Mouse (Mus musculus) natural killer cell, adult 2 months (primary cell): ENCODE data around the gene Traf3.

Experiments
- DNase-seq, 2 experiments: peaks; one replicate each; pipeline ENCODE4 v3.0.0; 2022; ENCODE audit warnings: low spot score in 2 of 2

Traf3 gene

DNA sequence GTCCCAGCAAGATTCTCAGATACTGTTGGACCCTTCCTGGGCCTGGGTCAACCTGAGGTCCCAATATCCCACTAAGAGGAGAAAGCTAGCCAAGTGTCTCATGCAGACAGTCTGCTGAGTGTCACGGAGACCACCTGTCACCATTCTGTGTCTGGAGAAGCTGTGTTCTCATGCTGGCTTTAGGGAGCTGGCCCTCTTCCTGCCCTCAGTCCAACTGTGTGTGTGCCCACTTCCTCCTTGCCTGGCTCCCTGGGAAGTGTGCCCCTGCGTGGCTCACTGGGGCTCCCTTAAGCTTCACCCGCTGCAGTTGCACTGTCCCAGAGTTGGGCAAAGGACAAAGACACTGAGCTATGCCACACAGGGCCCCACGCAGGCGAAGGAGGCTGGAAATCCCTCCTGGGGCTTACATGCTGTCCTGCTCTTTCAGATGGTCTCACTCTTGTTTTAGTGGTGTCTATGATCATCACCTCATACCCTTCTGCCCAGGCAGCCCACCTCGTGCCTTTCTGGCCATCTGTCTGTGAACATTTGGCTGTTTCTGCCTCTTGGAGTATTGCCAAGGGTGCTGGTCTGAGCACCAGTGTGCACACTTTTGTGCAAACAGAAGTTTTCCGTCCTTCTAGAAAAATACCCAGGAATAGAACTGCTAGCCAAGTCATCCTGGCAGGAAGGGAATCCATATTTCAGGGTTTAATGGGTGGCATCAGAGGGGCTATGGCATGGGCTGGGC lies 13.0 kb upstream of the Traf3 start:
- no peak for DNase-seq

DNA sequence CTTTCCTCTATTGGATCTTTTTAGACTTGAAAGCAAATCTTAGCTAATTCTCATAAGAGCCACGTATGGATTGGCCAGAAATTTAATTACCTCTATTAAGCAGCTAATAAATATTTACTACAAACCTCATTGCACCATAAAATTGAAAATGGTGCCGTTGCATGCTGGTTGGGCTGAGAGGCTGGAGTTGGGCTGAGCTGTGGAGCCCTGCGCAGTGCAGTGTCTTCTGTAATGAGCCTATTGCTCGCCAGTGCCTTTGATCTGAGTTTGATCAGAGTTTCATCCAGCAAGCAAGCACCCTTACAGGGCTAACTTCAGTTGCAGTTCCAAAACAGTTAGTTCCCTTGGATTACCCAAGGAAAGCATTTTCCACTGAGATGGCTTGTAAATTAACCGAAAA lies 12.2 kb upstream of the Traf3 start:
- DNase-seq: no peak

DNA sequence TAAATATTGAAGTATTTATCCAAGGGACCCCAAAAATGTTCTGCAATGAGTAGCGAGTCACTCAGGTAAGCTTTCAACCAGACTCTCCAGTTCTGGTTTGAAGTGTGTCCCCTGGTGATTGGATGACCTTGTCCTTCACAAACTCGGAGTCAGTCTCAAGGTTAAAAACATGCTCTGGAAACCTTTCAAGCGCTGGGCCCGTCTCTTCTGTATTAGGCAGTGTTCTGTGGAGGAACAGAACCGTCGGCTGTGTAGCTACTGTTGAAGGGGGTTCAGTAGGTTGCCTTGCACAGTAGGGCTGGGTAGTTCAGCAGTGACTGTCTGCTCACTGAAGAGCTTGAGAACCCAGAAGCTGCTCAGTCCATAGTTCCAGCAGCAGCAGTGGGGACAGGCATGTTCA lies 11.5 kb upstream of the Traf3 start:
- DNase-seq: no peak

DNA sequence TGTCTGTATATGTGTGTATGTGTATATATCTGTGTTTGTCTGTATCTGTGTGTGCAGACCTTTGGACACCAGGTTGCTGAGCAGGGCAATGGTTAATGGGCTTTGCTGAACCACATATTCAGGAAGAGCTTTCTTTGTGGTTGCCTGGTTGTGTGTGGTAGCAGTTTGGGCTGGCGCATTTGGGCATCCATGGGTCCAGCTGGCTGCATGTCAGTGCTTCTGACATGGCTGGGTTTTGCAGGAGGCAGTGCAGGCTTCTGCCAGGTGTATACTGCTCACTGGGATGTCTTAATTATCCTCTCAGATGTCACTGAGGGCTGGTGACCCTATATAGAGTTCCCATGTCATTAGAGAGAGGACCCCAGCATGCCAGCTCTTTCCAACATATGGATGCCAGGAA lies 10.4 kb upstream of the Traf3 start:
- DNase-seq: no peak

DNA sequence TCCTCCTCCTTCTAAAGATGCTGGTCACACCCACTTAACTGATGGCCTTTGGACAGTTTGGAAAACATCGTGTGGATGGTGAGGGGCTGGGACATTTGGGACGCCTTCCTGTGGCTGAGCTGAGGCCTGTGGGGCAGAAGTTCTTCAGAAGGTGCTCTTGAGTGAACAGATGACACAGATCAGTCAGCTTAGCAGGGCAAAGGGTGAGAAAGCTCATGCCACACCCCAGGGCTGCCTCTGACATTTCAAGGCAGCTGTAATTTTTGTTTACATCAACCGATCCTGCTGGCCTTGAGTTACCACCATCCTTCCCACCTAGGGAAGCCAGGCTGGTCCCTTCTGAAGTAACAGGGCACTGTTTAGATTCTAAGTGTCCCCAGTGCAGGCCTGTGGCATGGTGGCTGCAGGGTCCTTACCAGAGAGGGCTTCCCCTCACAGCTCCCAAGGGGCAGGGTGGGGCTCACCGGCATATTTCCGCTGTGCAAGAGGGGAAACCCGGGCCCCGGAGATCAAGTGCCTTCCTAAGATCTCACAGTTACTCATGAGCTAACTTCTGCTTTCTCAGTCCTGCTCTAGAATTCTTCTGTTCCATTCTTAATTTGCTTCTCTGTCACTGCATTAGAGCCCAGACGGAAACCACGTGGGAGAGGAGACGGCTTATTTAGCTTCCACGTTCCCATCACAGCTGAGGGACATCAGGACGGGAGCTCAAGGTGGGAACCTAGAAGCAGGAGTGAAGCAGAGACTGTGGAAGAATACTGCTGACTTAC lies 6.3 kb upstream of the Traf3 start:
- DNase-seq: peak; percentile 90 to 97

DNA sequence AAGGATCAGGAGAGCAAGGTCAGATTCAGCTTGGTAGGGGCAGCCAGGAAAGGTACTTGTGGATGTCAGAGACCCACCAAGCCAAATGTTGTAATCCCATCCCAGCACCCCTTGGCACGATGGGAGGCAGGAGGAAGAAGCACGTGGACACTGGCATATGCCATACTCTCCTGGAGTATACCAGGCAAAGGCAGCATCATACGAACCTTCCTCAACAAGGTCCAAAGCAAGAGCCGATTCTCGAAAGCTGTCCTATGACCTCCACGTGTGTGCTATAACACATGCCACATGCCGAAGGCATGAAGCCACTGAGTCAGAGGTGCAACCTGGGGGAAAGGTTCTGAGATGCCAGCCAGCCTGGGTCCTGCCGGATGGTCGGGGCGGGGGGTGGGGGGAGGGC lies 5.3 kb upstream of the Traf3 start:
- DNase-seq: no peak

DNA sequence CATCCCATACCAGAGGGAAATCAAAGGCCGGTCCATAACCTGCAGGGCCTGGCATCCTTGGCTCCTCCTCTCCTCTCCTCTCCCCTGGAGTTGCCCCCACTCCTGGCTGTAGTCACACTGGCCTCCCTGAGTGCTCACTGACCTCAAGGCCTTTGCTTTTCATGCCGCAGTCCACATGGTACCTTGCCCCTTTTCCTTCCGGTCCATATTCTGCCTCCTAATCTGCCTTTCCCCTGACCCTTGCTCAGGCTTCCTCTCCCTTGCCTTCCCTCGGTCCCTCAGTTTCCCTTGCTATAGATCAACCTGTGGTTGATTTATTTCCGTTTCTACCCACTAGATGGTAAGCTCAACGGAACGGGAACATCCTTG lies 4.2 kb upstream of the Traf3 start:
- no peak for DNase-seq

DNA sequence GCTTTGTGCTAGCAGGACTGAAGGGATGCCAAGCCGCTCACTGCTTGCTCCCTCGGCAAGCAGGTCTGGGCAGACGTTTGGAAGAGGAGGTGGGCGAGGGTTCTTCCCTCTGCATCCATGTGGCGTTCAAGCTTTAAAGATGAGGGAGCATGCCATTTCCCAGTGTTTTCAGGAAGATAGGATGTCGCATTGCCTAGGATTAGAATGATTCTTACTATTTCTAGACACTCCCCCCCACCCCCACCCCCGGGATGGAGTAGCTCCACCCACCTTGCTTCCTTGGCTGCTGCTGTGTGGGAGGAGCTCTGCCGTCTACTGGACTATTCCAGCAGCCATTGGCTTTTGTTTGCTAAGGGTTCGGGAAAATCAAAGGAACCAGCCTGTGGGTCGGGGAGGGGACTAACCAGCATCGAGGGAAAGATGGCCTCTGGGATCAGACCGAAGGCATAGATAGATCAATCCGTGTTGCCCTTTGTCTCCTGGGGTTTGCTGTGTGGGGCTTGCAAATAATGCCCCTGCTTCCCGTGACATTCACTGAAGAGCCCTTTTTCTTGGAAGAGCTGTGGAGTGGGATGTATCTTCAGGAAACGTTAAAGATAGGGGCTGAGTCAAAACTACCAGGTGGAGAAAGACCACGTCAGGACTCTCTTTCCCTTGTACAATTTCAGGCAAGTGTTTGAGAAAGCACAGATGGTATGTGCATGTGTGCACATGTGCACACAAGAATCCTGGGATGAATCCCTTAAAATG lies 3.7 kb upstream of the Traf3 start:
- no peak for DNase-seq

DNA sequence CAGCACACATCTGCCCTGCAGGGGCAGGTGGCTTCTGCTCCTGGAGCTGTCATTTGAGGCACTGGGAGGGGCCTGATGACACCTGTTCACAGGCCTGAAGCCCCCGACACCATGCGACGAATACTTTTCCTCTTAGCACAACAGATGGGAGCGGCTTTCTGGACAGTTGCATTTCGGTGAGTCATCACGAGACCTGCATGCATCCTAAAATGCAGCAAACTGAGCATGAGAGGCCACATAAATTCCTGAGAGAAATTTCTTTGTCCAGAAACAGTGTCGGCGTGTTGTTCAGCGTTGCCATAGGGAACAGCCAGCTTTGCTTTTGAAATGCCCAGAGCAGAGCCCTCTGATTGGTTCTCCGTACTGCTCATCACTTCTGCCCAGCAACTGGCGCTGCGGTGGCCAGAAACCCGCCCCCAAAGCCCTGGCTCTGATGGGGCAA lies 1.8 kb upstream of the Traf3 start:
- peak; percentile 84 to 87 for DNase-seq

DNA sequence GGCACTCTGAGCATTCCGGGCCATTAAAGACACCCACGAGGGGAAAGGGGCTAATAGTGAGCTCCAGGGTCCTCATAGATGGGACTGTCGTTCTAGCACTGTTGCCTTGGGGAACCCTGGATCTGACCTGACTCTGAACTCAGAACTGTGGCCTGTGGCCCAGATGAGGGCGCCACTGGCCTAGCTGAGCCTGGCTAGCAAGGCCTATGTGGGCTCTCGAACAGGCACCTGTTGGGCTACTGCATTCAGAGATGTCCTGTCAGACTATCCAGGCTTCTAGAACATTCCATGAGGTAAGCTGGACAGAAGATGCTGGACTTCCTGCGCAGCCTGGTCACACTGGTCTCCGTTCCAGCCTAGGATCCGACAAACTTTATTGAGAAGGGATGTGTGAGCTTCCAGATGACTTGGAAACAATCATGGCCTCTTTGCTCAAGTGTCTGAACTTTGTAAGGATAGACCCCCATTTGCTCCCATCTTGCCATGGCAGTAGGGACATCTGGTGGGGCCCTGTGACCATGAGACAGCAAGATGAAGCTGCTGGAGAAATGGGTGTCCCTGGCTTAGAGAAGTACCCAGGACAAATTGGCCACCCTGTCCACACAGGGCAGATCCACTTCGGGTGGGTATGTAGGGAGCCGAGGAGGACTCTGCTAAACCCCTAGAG lies 891 bp upstream of the Traf3 start:
- peak; percentile 48 to 72 for DNase-seq

DNA sequence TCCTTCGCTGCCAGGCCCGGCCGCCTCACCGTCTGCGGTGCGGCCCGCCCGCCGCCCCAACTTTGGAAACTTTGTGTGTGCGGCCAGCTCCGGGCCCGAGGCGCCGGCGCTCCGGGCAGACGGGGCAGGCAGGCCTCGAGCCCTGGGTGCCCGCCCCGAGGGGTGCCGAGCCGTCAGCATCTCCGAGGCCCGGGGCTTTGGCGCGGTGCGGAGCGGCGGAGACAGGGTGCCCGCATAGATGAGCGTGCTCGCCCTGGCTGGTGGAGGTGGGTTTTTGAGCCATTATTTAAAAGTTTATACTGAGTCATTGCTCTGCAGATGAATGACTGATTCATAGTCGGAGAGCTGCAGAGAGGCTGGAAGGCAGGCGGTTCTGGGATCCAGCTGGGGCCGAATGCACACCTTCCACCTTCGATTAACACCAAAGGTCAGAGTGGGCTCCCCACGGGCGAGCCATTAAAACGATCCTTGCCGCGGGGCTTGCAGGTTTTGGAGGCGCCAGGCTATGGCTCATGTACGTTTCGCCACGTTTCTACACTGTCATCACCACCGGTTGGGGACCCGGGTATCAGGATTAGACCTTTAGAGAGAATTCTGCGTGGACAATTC lies 615 bp downstream of the Traf3 start:
- peak in 1 of 2 experiments; percentile 26 for DNase-seq

DNA sequence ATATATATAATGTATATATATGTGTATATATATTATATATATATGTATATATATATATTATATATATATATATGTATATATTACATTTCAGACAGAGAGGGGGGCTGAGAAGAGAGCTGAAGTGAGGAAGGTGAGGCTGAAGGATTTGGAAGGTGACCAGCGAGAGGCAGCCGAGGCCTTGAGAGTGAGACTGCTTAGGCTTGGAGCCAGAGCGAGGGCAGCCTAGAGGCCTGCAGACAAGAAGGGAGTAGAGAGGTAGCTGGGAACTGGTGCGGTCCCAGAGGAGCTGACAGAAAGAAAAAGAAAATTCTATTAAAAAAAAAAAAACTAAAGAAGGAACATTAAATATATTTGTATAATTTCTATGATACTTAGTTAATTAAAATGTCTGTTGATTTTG lies 2.7 kb downstream of the Traf3 start:
- DNase-seq: no peak

DNA sequence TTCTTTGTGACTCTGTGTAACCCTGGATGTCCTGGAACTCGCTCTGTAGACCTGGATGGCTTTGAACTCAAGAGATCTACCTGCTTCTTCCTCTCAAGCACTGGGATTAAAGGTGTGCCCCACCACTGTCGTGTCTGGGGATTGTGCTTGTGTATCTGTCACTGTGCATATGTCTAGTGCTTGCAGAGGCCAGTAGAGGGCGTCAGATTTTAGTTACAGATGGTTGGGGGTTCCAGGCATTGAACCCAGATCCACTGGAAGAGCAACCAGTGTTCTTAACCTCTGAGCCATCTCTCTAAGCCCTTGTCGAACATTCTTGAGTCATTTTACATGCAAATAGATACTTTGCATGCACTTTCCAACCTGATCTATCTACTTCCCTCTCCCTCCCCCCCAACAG lies 12.6 kb downstream of the Traf3 start:
- no peak for DNase-seq

DNA sequence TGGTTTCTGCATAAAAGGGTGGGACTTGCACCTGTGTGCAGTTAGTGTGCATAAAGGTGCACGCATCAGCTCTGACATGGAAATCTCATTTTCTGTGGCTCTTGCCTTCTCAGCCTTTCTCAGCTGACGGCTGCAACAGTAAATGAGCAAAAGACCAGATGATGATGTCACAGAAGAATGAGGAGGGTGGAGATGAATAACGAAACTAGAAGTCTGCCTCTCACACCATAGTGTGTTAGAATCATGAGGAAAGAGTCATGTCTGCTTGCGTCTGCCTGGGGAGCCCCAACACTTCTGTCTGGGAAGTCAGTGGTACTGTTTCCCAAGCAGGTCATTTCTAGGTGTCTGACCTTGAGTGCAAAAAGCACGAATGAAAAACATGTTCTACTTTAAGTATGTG lies 15.7 kb downstream of the Traf3 start:
- DNase-seq: peak in 1 of 2 experiments; percentile 35

DNA sequence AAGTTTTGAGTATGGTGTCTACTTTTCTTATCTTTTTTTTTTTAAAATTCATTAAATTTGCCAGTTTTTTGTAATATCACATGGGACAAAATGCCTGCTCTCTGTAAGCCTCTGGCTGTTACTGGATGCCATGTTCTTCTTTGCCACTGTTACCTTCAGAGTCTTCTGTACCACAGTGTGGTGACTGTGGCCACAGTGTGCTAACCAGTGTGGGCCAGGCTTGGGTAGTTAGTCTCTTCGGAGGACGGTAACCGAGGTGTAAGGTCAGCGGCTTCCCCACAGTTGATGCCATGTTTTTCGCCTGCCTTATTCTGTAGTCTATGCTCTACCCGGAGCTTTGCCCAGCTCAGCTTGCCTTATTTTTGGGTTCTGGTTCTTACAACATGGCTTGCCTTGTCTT lies 16.2 kb downstream of the Traf3 start:
- DNase-seq: peak; percentile 44 to 62

DNA sequence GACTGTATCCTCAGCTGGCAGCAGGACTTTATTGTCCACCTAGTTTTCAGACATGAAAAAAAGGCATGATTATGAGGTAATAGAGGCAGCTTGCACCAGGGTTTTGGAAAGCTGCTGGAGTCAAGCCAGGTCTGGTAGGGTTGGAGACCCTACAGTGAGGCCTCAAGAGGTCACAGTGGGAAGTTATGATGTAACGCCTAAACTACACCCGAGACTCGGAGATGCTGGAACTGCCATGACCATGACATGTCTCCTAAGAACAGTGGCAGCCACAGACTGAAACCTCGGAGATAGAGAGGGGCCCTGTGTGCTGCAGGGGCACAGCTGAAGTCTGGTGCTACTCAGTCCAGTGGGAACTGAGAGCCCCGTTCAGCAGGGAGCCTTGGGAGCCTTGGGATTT lies 18.3 kb downstream of the Traf3 start, which contains the start of gene 4930595D18Rik:
TSS of gene 4930595D18Rik (minus strand) at position 16 of the 400 bp plus-strand sequence.
- no peak for DNase-seq

DNA sequence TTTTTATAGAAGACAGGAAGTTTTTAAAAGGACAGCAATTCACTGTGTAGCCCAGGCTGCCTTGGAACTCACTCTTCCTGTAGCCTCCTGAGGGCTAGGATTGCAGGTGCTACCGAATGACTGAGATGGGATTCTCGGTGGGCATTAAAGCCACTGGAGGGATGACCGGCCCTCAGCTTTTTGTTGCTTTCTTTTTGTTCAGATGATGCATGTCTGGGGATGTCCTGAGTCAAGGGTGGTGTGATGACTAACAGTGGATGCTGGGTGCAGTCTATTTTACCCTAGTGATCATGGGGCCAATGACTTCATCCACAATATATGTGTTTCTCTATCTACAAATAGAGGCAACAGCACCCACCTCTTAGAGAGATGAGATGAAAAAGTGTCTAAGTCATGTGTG lies 20.8 kb downstream of the Traf3 start:
- no peak for DNase-seq

DNA sequence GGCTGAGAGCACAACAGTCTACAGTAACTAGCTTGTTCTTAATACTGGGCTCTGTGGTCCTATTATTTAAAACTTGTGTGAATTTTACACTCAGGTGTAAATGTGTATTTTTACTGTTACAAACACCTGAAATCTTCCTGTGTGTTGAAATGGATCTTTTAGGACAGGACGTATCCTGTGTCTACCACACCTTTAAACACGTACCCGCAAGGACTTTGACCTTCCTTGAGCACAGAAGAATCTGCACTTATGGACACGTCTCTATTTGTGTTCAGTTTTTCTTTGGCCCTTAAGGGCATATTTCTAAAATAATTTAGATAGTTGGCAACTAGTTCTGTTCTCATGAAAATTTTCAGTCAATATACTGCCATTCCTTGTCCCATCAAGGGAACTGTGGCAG lies 22.1 kb downstream of the Traf3 start:
- no peak for DNase-seq

DNA sequence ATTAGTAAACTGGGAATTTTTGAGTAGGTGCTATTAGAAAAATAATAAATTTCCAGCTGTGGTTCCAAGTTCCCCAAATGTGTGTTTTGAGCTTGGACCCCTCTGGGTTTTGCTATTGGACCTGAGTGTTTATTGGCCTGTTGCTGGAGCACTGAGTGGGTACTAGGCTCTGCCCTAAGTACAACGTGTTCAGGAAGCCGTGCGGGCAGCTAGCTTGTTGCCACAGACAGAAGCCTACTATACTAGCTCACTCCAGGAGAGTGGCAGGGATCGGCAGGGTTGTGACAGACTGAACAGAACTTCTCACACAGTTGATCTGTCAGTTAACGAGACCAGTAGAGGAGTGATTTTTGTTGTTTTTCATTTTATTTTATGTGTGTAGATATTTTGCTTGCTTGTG lies 24.2 kb downstream of the Traf3 start:
- no peak for DNase-seq

DNA sequence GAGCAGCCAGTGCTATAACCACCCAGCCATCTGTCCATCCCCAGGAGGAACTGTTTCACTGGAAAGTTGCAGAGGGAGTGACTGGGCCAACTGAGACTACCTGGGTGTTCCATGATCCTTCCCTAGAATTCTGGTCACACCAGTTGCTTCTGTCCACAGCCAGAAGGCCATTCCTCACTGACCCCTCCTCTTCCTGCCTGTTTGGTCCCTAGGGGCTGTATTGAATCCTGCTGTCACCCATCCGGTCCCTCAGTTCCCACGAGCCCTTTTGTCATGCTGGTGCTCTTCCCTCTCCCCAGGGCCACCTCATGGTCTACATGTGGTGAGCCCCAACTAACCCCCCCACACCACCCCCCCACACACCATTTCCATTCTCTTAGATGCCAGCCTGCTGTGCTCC lies 24.7 kb downstream of the Traf3 start:
- no peak for DNase-seq

DNA sequence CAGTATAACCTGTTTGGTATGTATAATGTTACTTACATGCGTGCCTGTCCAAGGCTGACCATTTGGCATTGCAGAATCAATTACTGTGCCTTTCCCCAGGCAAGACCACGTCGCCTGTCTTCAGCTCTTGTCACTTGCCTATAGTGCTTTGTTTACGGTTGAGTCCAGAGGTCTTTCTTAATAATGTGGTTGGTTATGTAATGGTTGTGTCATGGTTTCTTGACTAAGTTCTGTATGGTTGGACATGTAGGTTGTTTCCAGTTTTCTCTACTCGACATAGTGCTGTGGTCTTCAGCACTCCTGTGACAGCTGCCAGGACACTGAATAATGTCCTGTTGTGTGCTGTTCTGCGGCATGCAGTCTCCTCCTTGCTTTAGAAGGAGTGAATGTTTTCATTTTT lies 26.6 kb downstream of the Traf3 start:
- DNase-seq: no peak

DNA sequence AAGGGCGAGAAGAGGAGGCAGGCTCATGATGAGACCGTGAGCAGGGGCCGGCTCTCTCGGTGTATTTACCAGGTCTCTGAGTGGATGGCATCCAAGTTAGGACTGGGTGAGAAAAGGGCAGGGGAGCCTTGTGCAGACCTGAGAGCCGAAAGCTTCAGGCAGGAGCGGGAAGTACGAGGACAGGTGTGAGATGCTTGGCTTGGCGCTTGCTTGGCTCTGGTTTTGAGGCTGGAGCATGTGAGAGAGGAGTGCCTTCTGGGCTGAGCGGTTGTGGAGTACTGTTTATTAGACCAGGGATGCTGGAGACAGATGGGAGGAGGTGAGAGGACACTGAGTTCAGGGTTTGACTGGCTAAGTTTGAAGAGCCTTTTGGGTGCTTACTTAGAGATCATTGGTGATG lies 27.2 kb downstream of the Traf3 start:
- no peak for DNase-seq
